Mouse (Mus musculus): Measurements from ENCODE around the gene Paf1. TPM values are rescaled to one million over a fixed set of nuclear protein-coding genes. Genes with fewer than 3 reads are reported as not detected.

Paf1 gene
- total and polyA plus RNA-seq, 3 experiments: 53.5 to 645 (median 99.9) TPM

DNA sequence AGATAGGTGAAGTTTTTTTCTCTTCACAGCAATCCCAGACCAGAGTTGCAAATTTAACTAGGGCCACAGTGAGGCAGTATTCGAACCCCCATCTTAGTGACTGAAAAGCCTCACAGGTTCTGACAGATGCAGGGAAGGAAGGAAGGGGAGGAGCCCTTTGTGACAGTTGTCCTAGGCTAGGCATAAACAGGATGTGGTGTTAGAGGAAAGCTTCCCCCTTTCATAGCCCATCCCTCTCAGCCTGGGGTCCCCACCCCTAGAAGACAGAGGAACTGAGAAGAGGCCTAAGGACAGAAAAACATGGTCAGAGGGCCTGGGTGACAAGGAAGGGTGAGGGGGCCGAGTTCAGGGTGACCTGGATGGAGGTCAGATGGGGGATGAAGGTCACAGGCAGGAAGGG, 48.0 kb downstream of the Paf1 start (continued):
- peak; percentile 21 for TF ChIP-seq RAD21 (IDR thresholded peaks at IDR 0.05; ENCODE audit: low read depth, low read length)
- no peak for TF ChIP-seq JUND (IDR thresholded peaks at IDR 0.05; ENCODE audit: low read depth, low read length)
- peak; percentile 82 for TF ChIP-seq ZNF384 (IDR thresholded peaks at IDR 0.05; ENCODE audit: low read depth, low read length)
- TF ChIP-seq UBTF (IDR thresholded peaks at IDR 0.05; ENCODE audit: borderline replicate concordance, insufficient read depth, low read depth, low read length): no peak
- no peak; the same call in 1 of the 2 replicates for TF ChIP-seq MYB (IDR thresholded peaks at IDR 0.05; ENCODE audit: low read depth, low read length)
- peak in 2 of 3 experiments; percentile 11 to 54; a peak in 2 of 6 replicates for TF ChIP-seq CTCF (IDR thresholded peaks at IDR 0.05 in 2 of 3, conservative IDR thresholded peaks at IDR 0.05 in 1 of 3; ENCODE audit: control insufficient read depth in 1 of 3, insufficient read depth in 1 of 3, low read depth in 2 of 3, low read length in 3 of 3, poor library complexity in 1 of 3, severe bottlenecking in 1 of 3)
- peak; percentile 70 for TF ChIP-seq HCFC1 (IDR thresholded peaks at IDR 0.05; ENCODE audit: low read depth, low read length)
- peak; percentile 45; the same call in 1 of the 2 replicates for TF ChIP-seq ZC3H11A (IDR thresholded peaks at IDR 0.05; ENCODE audit: low read depth, low read length)
- no peak for TF ChIP-seq CHD2 (IDR thresholded peaks at IDR 0.05; ENCODE audit: low read length)
- TF ChIP-seq ZMIZ1 (IDR thresholded peaks at IDR 0.05; ENCODE audit: low read depth, low read length): no peak
- TF ChIP-seq POLR2AphosphoS2 (IDR thresholded peaks at IDR 0.05; ENCODE audit: low read length): no peak
- no peak for TF ChIP-seq CHD1 (IDR thresholded peaks at IDR 0.05; ENCODE audit: low read depth, low read length)
- peak; percentile 32; the same call in 1 of the 2 replicates for TF ChIP-seq TCF12 (IDR thresholded peaks at IDR 0.05; ENCODE audit: low read depth, low read length)
- TF ChIP-seq SMC3 (IDR thresholded peaks at IDR 0.05; ENCODE audit: low read depth, low read length): peak; percentile 50

DNA sequence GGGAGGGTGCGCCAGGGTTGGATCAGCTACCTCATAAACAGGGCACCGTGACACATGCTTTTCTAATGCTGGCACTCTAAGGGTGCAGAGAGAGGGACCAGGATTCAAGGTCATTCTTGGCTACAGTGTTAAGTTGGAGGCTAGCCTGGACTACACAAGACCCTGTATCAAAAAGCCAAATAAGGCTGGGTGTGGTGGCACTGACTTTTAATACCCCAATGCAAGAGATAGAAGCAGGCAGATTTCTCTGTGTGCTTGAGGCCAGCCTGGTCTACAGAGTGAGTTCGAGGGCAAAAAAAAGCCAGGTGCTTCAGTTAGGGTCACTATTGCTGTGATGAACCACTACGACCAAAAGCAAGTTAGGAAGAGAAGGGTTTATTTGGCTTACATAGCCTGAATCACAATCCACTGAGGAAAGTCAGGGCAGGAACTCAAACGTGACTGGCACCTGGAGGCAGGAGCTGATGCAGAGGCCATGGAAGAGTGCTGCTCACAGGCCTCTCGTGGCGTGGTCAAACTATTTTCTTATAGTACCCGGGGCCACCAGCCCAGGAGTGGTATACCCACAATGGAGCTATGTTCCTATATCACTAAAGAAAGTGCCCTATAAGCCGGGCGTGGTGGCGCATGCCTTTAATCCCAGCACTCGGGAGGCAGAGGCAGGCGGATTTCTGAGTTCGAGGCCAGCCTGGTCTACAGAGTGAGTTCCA, 49.2 kb downstream of the Paf1 start:
- Histone ChIP-seq H3K27me3 (ENCODE audit: control insufficient read depth in 1 of 2, insufficient read depth in 2 of 2, low read length in 2 of 2) (no peaks in the 10 kb centered on the region), H3K79me2 (ENCODE audit: control insufficient read depth, insufficient read depth, low read length, poor library complexity) (no peaks in the 10 kb centered on the region), H3K27ac (ENCODE audit: control insufficient read depth, low read depth, low read length) (peak overlapping the region; percentile 70), H3K9me3 (replicated peaks; ENCODE audit: insufficient read depth, low read length) (no peaks in the 10 kb centered on the region), H3K9ac (ENCODE audit: control insufficient read depth, low read depth, low read length, poor library complexity, severe bottlenecking) (peak overlapping the region; percentile 10), H3K36me3 (ENCODE audit: control insufficient read depth in 1 of 2, insufficient read depth in 2 of 2, low read length in 2 of 2) (peaks cover 0 to 30% of the 10 kb centered on the region in 2 experiments; a peak in 2 of 4 replicates), H3K4me3 (ENCODE audit: control insufficient read depth in 1 of 2, insufficient read depth in 1 of 2, low read depth in 2 of 2, low read length in 2 of 2) (no peak overlapping the region), H3K4me1 (ENCODE audit: control insufficient read depth in 1 of 2, insufficient read depth in 2 of 2, low read length in 2 of 2) (peaks cover 13 to 31% of the 10 kb centered on the region in 2 experiments)
- DNase-seq (ENCODE audit: low read depth, low spot score): no peak
- no peak for TF ChIP-seq MEF2A (IDR thresholded peaks at IDR 0.05; ENCODE audit: extremely low read depth, insufficient replicate concordance, low read depth, low read length, poor library complexity, severe bottlenecking)
- TF ChIP-seq POLR2A (IDR thresholded peaks at IDR 0.05; ENCODE audit: control insufficient read depth in 1 of 2, insufficient read depth in 1 of 2, low read depth in 1 of 2, low read length in 2 of 2, poor library complexity in 1 of 2): no peak
- TF ChIP-seq ZNF384 (IDR thresholded peaks at IDR 0.05; ENCODE audit: low read depth, low read length): no peak
- TF ChIP-seq SMC3 (IDR thresholded peaks at IDR 0.05; ENCODE audit: low read depth, low read length): no peak
- TF ChIP-seq POLR2AphosphoS5 (IDR thresholded peaks at IDR 0.05; ENCODE audit: borderline replicate concordance, low read depth, low read length): no peak
- no peak for TF ChIP-seq USF2 (IDR thresholded peaks at IDR 0.05; ENCODE audit: borderline replicate concordance in 1 of 2, insufficient read depth in 1 of 2, low read depth in 1 of 2, low read length in 2 of 2)
- TF ChIP-seq UBTF (IDR thresholded peaks at IDR 0.05; ENCODE audit: borderline replicate concordance, insufficient read depth, low read depth, low read length): no peak
- TF ChIP-seq MYC (IDR thresholded peaks at IDR 0.05; ENCODE audit: low read depth, low read length): no peak
- no peak for TF ChIP-seq TCF12 (IDR thresholded peaks at IDR 0.05; ENCODE audit: low read depth, low read length)
- no peak for TF ChIP-seq SIN3A (IDR thresholded peaks at IDR 0.05; ENCODE audit: low read length)
- TF ChIP-seq RAD21 (IDR thresholded peaks at IDR 0.05; ENCODE audit: low read depth, low read length): no peak
- TF ChIP-seq USF1 (IDR thresholded peaks at IDR 0.05; ENCODE audit: low read depth, low read length): no peak
- TF ChIP-seq TBP (IDR thresholded peaks at IDR 0.05; ENCODE audit: low read depth, low read length): no peak
- no peak for TF ChIP-seq MYB (IDR thresholded peaks at IDR 0.05; ENCODE audit: low read depth, low read length)
- TF ChIP-seq ZKSCAN1 (IDR thresholded peaks at IDR 0.05; ENCODE audit: low read depth, low read length): no peak
- TF ChIP-seq ZC3H11A (IDR thresholded peaks at IDR 0.05; ENCODE audit: low read depth, low read length): no peak

Measured in MEL (cell line).